Mouse (Mus musculus): ENCODE measurements at regions not wholly inside any gene's neighbourhood (a gene's known extent, or its start where the extent isn't known, plus 50 kb on each side); places are given as distances from the start of the nearest gene placed in this dataset.
A peak's percentile ranks its signal among the peaks of the same experiment; 100 is the strongest.

DNA sequence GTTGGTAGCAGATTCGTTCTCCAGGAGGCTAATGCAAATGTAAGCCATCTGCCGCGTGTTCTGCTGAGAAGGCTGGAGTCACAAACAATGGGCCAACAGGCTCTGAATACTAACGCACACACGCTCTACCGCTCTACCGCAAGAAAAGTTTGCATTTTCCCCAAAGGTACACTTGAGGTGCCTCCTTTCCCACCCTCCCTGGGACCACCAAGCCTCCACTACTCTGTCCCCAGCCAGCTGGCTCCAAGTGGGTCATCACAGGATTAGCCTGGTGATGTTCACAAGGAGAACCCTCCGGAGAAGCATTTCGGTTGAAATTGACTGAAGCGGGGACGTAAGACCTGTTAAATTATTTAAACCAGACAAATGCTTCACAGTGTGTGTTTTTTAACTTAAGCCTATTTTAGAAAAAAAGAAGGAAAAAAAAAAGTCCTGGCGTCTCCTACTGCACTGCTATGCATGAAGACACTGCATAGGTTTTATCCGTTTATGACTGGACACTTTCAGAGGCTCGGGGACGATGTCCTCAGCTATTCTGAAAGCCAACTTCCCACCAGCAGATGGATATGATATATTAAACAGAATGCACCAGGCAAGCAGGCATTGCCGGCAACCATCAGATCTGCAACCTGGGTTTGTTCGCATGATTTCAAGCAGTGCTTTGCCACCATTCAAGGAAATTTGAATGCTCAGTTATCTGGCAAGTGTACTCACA lies 187.8 kb downstream of the Rwdd3 start:
- Histone ChIP-seq H3K36me3 (replicated peaks) (no peaks in the 10 kb centered on the region), H3K9me3 (no peaks in the 10 kb centered on the region), H3K27me3 (ENCODE audit: poor library complexity, severe bottlenecking) (peaks cover 37% of the 10 kb centered on the region), H3K4me1 (peaks cover 25% of the 10 kb centered on the region), H3K27ac (peak overlapping the region; percentile 72; the same call in 1 of the 2 replicates), H3K4me3 (no peak overlapping the region)
- 48% methylated on average over 17 of the region's 17 CpGs for WGBS
- peak; percentile 21 for DNase-seq (ENCODE audit: extremely low spot score, low spot score)

DNA sequence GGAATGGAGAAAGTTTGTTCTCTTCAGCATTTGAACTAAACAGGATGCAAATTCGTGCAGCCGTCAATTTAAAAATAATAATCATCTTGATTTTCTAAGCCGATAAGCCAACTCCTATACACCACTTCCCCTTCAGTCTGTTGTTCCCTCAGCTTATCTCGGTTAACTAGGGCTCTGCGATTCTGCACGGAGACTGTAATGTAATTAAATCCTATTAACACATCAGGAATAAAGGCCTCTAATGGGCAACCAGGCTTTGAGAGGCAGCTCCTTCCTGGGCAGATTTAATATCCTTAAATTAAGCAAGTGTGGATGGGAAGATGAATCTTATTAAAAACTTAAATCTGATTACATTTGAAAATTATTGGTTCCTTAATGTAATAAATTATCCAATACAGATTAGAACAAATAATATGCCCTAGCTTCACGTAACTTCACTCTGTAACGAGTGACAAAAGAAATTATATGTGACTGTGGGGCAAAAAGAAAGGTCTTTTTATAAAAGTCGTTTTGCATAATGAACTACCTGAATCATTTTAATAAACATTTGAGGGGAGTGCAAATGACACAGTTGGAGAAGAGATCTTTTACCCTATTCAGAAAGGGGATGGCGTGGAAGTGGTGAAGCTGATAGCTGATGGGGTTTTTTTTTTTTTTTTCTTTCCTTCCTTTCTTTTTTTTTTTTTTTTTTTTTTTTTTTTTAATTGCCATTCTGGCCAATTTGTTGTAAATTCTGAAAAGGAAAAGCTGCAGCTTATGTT lies 188.5 kb downstream of the Rwdd3 start:
- Histone ChIP-seq H3K4me1 (peaks cover 25% of the 10 kb centered on the region), H3K4me3 (no peak overlapping the region), H3K27me3 (ENCODE audit: poor library complexity, severe bottlenecking) (peaks cover 37% of the 10 kb centered on the region), H3K27ac (no peak overlapping the region), H3K9me3 (no peaks in the 10 kb centered on the region), H3K36me3 (replicated peaks) (no peaks in the 10 kb centered on the region)
- no peak for DNase-seq (ENCODE audit: extremely low spot score, low spot score)
- 22% methylated on average over 10 of the region's 10 CpGs for WGBS

DNA sequence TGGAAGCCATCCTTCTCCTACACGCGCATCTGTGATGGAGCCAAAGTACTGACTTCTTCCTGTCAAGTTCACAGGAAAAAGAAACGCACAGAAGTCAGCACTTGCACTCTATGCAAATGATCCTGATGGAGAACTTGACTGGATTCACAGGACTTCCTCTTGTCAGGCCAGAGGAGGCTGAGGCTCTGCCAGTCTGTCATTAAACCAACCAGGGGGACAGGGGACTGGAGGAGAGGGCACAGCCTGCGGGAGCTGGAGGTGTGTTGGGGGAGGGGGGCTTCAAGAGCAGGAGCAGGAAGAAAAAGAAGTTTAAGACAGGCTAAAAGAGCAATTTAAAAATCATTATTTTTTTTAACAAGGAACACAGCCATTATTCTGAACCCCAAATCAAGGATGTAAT lies 189.3 kb downstream of the Rwdd3 start:
- H3K36me3 ChIP-seq (replicated peaks), result no peaks in the 10 kb centered on the region
- no peak overlapping the region for H3K27ac ChIP-seq
- H3K9me3 ChIP-seq, result no peaks in the 10 kb centered on the region
- H3K27me3 ChIP-seq (ENCODE audit: poor library complexity, severe bottlenecking), result peaks cover 37% of the 10 kb centered on the region
- WGBS, result 37% methylated on average over 4 of the region's 4 CpGs
- peaks cover 25% of the 10 kb centered on the region for H3K4me1 ChIP-seq
- DNase-seq (ENCODE audit: extremely low spot score, low spot score), result no peak
- no peak overlapping the region for H3K4me3 ChIP-seq

DNA sequence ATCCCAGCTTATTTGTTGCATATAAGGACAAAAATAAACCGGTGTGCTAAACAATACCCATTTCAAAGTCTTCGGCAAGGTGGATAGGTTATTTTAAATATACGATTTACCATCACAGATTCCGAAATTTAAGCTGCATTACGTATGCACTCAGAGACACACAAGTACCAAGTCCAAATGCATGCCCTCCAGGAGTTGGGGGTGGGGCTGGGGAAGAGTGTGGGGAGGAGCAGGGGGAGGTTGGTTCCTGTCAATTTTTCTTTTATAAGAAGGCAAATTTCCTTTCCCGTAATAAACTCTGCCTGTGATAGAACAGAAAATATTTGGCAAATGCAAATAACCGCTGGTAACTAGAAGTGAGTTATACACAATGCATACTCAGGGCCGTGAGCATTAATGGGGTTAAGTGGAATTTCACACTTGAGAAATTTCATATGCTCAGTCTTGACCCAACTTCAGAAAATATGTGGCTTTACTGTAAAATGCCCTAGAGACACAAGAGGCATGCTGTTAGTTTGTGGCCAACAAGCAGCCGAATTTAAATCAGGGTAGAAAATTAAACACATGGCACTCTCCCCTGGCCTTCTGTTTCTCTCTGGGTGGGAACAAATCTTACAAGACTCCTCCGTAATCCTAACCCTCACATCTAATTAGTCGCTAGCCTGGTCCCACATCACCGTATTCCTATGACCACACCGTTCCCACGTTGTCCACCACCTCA lies 200.6 kb downstream of the Rwdd3 start:
- Histone ChIP-seq H3K27me3 (ENCODE audit: poor library complexity, severe bottlenecking) (no peaks in the 10 kb centered on the region), H3K4me1 (no peaks in the 10 kb centered on the region), H3K9me3 (no peaks in the 10 kb centered on the region), H3K27ac (no peak overlapping the region), H3K36me3 (replicated peaks) (no peaks in the 10 kb centered on the region), H3K4me3 (no peak overlapping the region)
- no peak for DNase-seq (ENCODE audit: extremely low spot score, low spot score)
- 87% methylated on average over 14 of the region's 14 CpGs for WGBS

DNA sequence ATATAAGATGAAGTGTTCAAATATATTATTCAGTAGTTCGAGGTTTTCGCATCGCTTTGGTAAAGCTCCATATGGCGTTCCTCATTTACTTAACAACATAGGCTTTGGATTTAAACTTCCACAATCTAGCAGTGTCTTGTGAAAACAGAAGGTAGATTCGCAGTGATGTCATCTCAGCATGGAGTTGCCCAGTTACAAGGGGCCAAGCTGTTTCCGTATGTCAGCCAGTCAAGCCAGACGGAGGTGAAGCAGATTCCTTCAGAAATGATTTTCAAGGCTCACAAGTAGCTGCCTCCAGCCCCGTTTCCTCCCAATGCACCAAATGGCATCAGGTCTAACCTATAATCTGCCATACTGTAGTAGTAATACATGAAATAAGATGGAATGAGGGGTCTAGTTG lies 224.6 kb downstream of the Rwdd3 start:
- Histone ChIP-seq H3K4me1 (no peaks in the 10 kb centered on the region), H3K27me3 (ENCODE audit: poor library complexity, severe bottlenecking) (no peaks in the 10 kb centered on the region), H3K27ac (no peak overlapping the region), H3K4me3 (no peak overlapping the region), H3K36me3 (replicated peaks) (no peaks in the 10 kb centered on the region), H3K9me3 (no peaks in the 10 kb centered on the region)
- WGBS, result 94% methylated on average over 8 of the region's 8 CpGs
- DNase-seq (ENCODE audit: extremely low spot score, low spot score), result no peak

DNA sequence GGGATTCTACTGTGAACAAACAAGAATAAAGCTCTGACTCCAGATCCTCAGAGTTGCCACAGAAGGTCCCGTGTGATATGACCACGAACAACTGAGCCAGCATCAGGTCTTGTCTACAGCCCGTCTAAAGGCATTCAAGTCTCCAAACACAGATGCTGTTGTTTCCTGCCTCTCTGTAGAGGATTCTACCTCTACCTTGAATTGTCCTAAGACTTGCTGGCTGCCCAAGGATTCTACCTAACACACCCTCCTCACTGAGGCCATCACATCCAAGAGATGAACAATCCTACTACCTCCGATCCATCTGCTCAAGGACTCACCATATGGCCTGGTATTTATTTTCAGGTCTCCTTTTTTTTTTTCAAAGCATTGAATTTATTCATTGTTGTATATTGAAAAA lies 237.1 kb downstream of the Rwdd3 start:
- Histone ChIP-seq H3K27me3 (ENCODE audit: poor library complexity, severe bottlenecking) (no peaks in the 10 kb centered on the region), H3K4me3 (no peak overlapping the region), H3K27ac (no peak overlapping the region), H3K36me3 (replicated peaks) (no peaks in the 10 kb centered on the region), H3K9me3 (no peaks in the 10 kb centered on the region), H3K4me1 (no peaks in the 10 kb centered on the region)
- no peak for DNase-seq (ENCODE audit: extremely low spot score, low spot score)
- 94% methylated on average over 4 of the region's 4 CpGs for WGBS

DNA sequence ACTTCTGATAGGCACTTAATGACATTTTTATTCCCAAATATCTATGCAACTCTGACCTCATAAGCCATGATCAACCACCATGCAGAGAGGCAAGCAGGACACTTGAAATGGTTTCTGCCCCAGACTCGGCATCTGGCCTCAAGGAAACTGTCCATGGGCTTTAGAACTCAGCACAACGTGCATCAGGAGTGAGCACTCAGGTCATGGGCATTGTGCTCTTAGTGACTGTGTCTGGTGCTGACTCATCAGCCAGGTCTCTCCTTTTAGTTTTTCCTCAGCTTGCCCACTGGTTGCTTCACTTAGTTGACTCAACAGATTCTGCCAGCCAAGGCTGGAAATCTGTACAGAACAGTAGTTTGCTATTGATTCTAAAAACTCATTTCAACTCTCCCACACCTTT lies 251.1 kb downstream of the Rwdd3 start:
- no peaks in the 10 kb centered on the region for H3K27me3 ChIP-seq (ENCODE audit: poor library complexity, severe bottlenecking)
- no peak overlapping the region for H3K27ac ChIP-seq
- 78% methylated on average over 2 of the region's 2 CpGs for WGBS
- H3K4me1 ChIP-seq, result no peaks in the 10 kb centered on the region
- H3K36me3 ChIP-seq (replicated peaks), result no peaks in the 10 kb centered on the region
- DNase-seq (ENCODE audit: extremely low spot score, low spot score), result no peak
- H3K4me3 ChIP-seq, result no peak overlapping the region
- H3K9me3 ChIP-seq, result no peaks in the 10 kb centered on the region

DNA sequence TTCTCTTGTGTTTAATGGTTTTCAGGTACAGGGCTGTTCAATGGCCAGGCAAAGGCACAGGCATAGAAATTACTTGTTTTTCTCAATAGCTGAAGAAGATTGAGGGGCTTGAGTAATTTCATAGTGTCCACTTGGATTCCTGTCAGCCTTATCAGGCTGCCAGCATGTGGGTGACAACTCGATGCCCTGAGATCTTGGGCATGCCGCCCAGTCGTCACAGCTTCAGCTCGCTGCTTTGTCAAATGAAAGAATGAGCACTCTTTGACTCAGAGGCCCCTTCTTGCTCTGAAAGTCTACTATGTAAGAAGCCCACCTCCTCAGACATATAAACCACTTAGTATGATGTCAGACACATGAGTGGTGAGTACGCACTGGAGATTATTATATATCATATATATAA lies 272.6 kb downstream of the Rwdd3 start:
- H3K4me1 ChIP-seq, result no peaks in the 10 kb centered on the region
- no peaks in the 10 kb centered on the region for H3K27me3 ChIP-seq (ENCODE audit: poor library complexity, severe bottlenecking)
- no peak for DNase-seq (ENCODE audit: extremely low spot score, low spot score)
- no peaks in the 10 kb centered on the region for H3K9me3 ChIP-seq
- 91% methylated on average over 5 of the region's 5 CpGs for WGBS
- H3K27ac ChIP-seq, result no peak overlapping the region
- no peak overlapping the region for H3K4me3 ChIP-seq
- no peaks in the 10 kb centered on the region for H3K36me3 ChIP-seq (replicated peaks)

DNA sequence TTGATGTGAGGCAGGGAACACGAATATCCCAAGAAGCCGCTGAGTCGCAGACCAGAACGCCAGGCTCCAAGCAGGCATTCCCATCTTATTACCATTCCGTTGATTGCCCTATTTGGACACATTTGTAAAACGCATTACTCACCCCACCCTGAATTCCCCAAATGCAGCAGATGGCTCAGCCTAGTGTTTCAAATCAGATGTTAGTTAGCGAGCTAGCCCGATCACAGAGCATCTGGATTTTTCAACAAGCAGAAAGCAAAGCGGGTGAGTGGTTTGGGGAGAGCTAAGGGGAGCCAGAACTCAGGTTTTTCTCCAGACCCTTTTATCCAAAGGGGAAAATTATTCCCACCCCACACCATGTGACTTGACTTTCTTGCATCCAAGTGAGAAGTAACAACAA lies 273.2 kb downstream of the Rwdd3 start:
- Histone ChIP-seq H3K27ac (no peak overlapping the region), H3K4me3 (no peak overlapping the region), H3K27me3 (ENCODE audit: poor library complexity, severe bottlenecking) (no peaks in the 10 kb centered on the region), H3K4me1 (no peaks in the 10 kb centered on the region), H3K9me3 (no peaks in the 10 kb centered on the region), H3K36me3 (replicated peaks) (no peaks in the 10 kb centered on the region)
- DNase-seq (ENCODE audit: extremely low spot score, low spot score), result no peak
- WGBS, result 92% methylated on average over 9 of the region's 9 CpGs

DNA sequence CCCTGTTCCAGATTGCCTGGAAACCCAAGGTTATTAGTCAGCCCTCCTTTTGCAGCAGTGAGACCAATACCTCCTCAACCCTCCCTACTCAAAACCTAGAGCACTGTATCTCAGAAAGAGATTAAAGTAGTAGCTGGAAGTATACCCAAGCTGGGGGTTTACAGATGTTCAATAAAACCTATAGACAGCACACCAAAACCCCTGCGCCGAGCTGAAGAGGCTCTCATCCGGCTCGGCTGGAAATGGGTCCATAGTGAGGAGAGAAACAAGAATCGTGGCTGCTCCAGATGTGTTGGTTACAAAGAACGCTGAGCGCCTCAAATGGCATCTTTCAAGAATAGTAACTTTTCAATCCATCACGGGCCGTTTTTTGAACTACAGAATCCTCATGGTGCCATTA lies 273.7 kb downstream of the Rwdd3 start:
- DNase-seq (ENCODE audit: extremely low spot score, low spot score), result no peak
- 94% methylated on average over 9 of the region's 9 CpGs for WGBS
- Histone ChIP-seq H3K36me3 (replicated peaks) (no peaks in the 10 kb centered on the region), H3K27ac (no peak overlapping the region), H3K27me3 (ENCODE audit: poor library complexity, severe bottlenecking) (no peaks in the 10 kb centered on the region), H3K4me1 (no peaks in the 10 kb centered on the region), H3K4me3 (no peak overlapping the region), H3K9me3 (no peaks in the 10 kb centered on the region)

DNA sequence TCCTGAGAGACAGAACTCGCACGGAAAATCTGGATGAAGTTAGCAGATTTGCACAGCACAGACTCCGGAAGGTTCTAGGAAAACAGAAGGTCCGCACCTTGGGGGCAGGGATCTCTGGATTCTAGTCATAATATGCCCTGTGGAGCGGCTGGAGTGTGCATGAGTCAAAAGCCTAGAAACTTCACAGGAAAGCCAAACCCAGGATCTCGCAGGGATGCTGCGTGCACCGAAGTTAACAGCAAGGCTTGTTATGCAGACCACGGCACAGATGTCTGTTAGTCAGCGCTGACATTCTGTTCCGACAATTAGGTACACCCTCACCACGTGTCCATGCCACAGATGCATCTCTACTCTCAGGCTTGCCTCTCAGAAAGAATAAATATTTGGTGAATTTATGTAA lies 274.3 kb downstream of the Rwdd3 start:
- no peaks in the 10 kb centered on the region for H3K27me3 ChIP-seq (ENCODE audit: poor library complexity, severe bottlenecking)
- H3K4me1 ChIP-seq, result no peaks in the 10 kb centered on the region
- H3K36me3 ChIP-seq (replicated peaks), result no peaks in the 10 kb centered on the region
- no peak for DNase-seq (ENCODE audit: extremely low spot score, low spot score)
- H3K4me3 ChIP-seq, result no peak overlapping the region
- H3K9me3 ChIP-seq, result no peaks in the 10 kb centered on the region
- 90% methylated on average over 12 of the region's 12 CpGs for WGBS
- no peak overlapping the region for H3K27ac ChIP-seq

DNA sequence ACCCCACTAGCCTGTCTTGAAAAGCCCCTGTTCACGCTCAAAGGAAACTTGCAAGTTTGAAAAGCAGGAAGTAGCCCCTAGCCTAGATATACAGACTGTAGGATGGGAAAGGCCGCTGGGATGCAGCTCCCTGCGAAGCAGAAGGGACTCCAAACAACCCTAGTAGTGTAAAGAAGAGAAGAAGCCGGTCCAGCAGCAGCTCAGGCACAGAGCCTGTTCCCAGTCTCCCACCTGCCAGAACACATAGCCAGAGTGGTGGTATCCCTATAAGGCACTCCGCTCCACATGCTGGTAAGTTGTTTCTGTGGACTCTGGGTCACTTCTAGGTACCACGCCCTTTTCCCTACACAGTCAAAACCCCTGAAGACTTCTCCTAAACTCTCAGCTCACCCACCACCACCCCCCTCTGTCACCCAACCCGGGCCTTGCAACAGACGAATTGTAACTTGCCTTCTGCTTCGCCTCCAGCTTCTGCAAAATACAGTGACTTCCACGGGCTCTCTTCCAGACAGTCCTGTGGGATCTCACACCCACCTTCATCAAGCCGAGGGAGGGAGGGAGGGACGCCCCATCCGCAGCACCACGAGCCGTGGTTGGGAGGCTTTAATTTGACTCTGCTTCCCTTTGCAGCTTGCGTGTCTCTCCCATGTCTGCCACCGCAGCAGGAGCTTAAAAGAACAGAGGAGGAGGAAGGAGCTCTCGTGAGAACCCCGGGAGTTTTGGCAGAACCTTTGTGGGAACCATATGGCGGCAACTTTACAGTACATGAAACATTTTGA lies 285.2 kb downstream of the Rwdd3 start:
- no peaks in the 10 kb centered on the region for H3K9me3 ChIP-seq
- H3K4me3 ChIP-seq, result no peak overlapping the region
- WGBS, result 79% methylated on average over 20 of the region's 20 CpGs
- H3K36me3 ChIP-seq (replicated peaks), result no peaks in the 10 kb centered on the region
- peaks cover 10% of the 10 kb centered on the region for H3K4me1 ChIP-seq
- H3K27ac ChIP-seq, result no peak overlapping the region
- no peaks in the 10 kb centered on the region for H3K27me3 ChIP-seq (ENCODE audit: poor library complexity, severe bottlenecking)
- DNase-seq (ENCODE audit: extremely low spot score, low spot score), result no peak
